Mouse (Mus musculus) heart, adult 11 months (tissue): ENCODE results near the gene Lrrc52.
A peak's percentile ranks its signal among the peaks of the same experiment; 100 is the strongest.

Source experiments
- DNase-seq: peaks from one replicate; pipeline ENCODE4 v3.0.0; 2022

The Lrrc52 gene

DNA sequence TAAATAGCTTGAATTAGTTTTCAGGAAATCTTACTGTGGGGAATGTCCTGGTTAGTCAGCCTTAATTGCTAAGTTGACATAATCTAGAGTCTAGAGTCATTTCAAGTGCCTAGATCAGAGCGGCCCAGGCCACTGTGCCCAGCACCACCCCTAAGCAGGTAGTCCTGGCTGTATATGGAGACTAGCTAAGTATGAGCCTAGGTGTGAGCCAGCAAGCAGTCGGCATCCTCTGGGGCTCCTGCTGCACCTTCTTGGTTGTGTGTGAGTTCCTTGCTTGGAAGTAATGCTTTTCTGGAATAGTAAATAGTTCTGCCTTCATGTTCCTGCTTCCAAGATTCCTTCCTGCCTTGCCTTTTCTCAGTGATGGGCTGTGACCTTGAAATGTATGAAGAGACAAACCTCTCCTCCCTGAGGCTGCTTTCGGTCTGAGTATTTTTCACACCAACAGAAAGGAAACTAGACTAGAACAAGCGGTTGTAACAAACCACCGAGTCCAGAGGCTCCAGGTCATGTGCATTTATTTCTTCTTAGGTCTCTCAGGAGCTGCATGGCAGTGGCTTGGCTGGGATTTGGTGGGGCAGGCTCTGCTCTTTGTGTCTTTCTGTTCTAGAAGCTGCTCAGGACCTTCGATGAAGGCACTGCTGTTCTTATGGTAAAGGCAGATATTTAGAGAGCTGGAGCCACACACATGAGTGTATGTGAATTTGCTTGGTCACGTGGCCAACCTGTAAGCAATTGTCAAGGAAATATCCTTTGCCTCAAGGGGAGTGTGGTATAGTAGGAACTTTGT is 30.2 kb downstream of the Lrrc52 start:
- DNase-seq, result peak; percentile 79

DNA sequence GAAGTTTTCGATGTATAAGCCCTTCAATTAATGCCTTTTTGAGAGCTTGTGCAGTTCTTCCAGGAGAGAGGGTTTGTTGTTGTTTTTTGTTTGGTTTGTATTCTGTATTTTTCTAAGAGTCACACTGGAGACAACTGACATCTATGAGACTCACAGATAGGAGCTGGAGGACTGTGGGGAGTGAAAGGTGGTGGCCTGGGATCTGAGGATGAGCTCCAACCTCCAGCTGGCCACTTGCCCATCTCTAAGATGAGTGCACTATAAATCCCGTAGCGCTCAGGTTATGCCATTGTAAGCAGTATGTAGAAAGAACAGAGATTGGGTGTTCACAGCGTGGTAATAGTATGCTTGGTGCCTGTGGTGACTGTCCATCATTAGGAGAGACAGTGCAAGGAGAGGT is 31.6 kb downstream of the Lrrc52 start:
- peak; percentile 53 for DNase-seq

GRCm38 (mm10) chr1:167430976-167431676 is 35.5 kb downstream of the Lrrc52 start:
- DNase-seq, result peak; percentile 56

GRCm38 (mm10) chr1:167426681-167427080 is 39.9 kb downstream of the Lrrc52 start:
- no peak for DNase-seq

GRCm38 (mm10) chr1:167425572-167425971 is 41.0 kb downstream of the Lrrc52 start:
- peak; percentile 92 for DNase-seq

DNA sequence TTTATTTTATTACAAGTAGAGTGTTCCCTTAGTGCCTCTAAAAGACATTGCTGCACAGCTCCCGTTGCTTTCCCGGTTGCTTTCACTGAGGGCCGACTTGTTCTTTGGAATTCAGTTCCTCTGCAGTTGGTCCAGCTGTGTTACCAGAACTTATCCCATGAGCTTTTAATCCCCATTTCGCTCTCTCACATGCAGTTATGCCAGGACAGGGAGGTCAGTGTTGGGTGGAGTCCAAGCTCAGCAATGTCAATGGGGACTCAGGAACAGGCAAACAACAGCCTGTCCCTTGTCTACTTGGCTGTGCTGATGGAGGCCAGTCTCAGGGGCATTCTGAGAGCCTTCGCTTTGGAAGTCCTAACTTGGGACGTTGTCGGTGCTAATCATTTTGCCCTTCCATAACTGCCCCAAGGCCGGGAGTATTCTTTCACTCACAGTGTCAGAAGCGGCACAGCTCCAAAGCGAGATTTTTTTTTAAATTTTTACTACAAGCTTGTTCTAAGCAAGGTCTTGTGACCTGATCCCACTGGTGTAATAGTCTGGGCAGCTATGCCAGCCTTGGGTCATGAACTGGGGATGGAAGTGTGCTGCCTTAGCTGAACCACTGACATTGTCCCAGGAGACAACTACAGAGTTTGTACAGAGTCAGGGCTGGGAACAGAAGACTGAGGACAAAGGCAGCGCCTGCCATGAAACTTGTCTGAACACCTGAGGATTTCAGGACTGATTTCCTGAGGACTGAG is 43.9 kb downstream of the Lrrc52 start:
- peak; percentile 98 for DNase-seq

DNA sequence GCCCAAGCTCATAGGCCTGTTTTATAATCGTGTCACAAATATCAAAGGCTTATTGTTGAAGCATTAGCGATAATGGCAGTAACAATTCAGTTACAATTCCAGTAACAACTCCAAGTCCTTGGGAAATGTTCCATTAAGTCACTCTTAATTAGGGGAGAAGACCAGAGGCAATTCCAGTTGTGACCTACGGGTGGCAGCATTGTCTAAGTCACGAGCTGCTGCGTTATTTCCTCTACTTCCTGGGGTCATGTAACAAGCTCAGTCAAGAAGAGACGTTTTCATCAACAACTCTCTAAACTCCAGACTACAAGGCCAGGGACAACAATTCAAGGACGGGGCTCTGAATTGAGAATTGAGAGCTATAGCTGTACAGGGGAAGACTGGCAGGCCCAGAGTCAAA is 51.7 kb downstream of the Lrrc52 start:
- DNase-seq, result peak; percentile 96

DNA sequence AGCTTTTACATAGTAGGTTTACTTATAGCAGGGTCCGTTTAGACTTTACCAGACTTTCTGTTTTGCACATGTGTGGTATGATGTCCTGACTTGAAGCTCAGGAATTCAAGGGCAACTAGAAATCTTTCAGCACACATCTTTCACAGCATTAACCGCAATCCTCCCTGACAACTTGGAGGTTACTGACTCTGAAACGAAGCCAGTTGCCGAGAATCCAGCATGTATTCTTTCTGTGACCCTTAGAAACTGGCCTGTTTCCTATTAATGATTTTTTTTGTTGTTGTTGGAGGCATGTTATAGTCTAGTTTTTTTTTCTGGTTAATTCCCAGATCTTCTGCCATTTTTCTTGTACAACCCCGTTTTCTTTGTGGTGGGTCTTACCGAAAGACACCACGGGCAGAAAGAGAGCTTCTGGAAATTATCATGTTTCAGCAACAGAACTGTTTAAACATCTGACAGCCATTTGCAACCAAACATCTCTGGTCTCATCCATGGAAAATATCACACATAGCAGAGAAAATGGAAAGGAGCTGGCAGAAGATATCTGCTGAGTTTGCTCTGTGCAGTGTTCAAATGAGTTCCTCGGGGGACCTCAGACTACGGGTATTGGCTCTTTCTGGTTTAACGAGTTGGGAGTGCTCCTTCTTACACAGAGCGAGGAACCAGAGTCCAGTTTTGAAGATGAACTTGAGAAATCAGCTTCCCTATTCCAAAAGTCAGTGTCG is 54.4 kb downstream of the Lrrc52 start:
- DNase-seq, result peak; percentile 56

- peak; percentile 76 for DNase-seq
These were observed 57.0 kb downstream of the Lrrc52 start for GRCm38 (mm10) chr1:167409601-167410000.

GRCm38 (mm10) chr1:167405237-167405636 is 61.3 kb downstream of the Lrrc52 start:
- peak; percentile 56 for DNase-seq
